Mouse (Mus musculus): ENCODE measurements at regions not wholly inside any gene's neighbourhood (a gene's known extent, or its start where the extent isn't known, plus 50 kb on each side); places are given as distances from the start of the nearest gene placed in this dataset.

- no peak overlapping the region for H3K4me3 ChIP-seq (ENCODE audit: control insufficient read depth in 1 of 2, insufficient read depth in 1 of 2, low read depth in 2 of 2, low read length in 2 of 2)
- H3K4me1 ChIP-seq (ENCODE audit: control insufficient read depth in 1 of 2, insufficient read depth in 2 of 2, low read length in 2 of 2) = no peaks in the 10 kb centered on the region
- TF ChIP-seq CHD1 (IDR thresholded peaks at IDR 0.05; ENCODE audit: low read depth, low read length) = no peak
- TF ChIP-seq SMC3 (IDR thresholded peaks at IDR 0.05; ENCODE audit: low read depth, low read length) = no peak
- no peak for TF ChIP-seq CHD2 (IDR thresholded peaks at IDR 0.05; ENCODE audit: low read length)
- TF ChIP-seq ZNF384 (IDR thresholded peaks at IDR 0.05; ENCODE audit: low read depth, low read length) = no peak
- no peak for TF ChIP-seq RAD21 (IDR thresholded peaks at IDR 0.05; ENCODE audit: low read depth, low read length)
- no peak for TF ChIP-seq NRF1 (IDR thresholded peaks at IDR 0.05; ENCODE audit: insufficient read depth, low read depth, low read length, poor library complexity, severe bottlenecking)
- TF ChIP-seq USF2 (IDR thresholded peaks at IDR 0.05; ENCODE audit: borderline replicate concordance in 1 of 2, insufficient read depth in 1 of 2, low read depth in 1 of 2, low read length in 2 of 2) = no peak
- no peak for TF ChIP-seq MEF2A (IDR thresholded peaks at IDR 0.05; ENCODE audit: extremely low read depth, insufficient replicate concordance, low read depth, low read length, poor library complexity, severe bottlenecking)
- no peak for TF ChIP-seq KAT2A (conservative IDR thresholded peaks at IDR 0.05; ENCODE audit: low read depth, low read length)
- TF ChIP-seq TCF12 (IDR thresholded peaks at IDR 0.05; ENCODE audit: low read depth, low read length) = no peak
- no peak for TF ChIP-seq E2F4 (IDR thresholded peaks at IDR 0.05; ENCODE audit: borderline replicate concordance, low read depth, low read length)
- no peak for TF ChIP-seq MYB (IDR thresholded peaks at IDR 0.05; ENCODE audit: low read depth, low read length)
- no peak for TF ChIP-seq ETS1 (IDR thresholded peaks at IDR 0.05; ENCODE audit: low read depth, low read length)
- H3K79me2 ChIP-seq (ENCODE audit: control insufficient read depth, insufficient read depth, low read length, poor library complexity) = no peaks in the 10 kb centered on the region
- H3K36me3 ChIP-seq (ENCODE audit: control insufficient read depth in 1 of 2, insufficient read depth in 2 of 2, low read length in 2 of 2) = no peaks in the 10 kb centered on the region
- H3K9ac ChIP-seq (ENCODE audit: control insufficient read depth, low read depth, low read length, poor library complexity, severe bottlenecking) = no peak overlapping the region
- DNase-seq (ENCODE audit: low read depth, low spot score) = no peak
- no peak overlapping the region for H3K27ac ChIP-seq (ENCODE audit: control insufficient read depth, low read depth, low read length)
- no peaks in the 10 kb centered on the region for H3K9me3 ChIP-seq (replicated peaks; ENCODE audit: insufficient read depth, low read length)
- H3K27me3 ChIP-seq (ENCODE audit: control insufficient read depth in 1 of 2, insufficient read depth in 2 of 2, low read length in 2 of 2) = no peaks in the 10 kb centered on the region
Observed at GRCm38 (mm10) chr15:63497207-63497606, 347.8 kb downstream of the Gsdmc2 start.

- DNase-seq (ENCODE audit: low read depth, low spot score) = no peak
- H3K36me3 ChIP-seq (ENCODE audit: control insufficient read depth in 1 of 2, insufficient read depth in 2 of 2, low read length in 2 of 2) = no peaks in the 10 kb centered on the region
- H3K4me3 ChIP-seq (ENCODE audit: control insufficient read depth in 1 of 2, insufficient read depth in 1 of 2, low read depth in 2 of 2, low read length in 2 of 2) = no peak overlapping the region
- no peaks in the 10 kb centered on the region for H3K9me3 ChIP-seq (replicated peaks; ENCODE audit: insufficient read depth, low read length)
- no peak overlapping the region for H3K9ac ChIP-seq (ENCODE audit: control insufficient read depth, low read depth, low read length, poor library complexity, severe bottlenecking)
- no peaks in the 10 kb centered on the region for H3K79me2 ChIP-seq (ENCODE audit: control insufficient read depth, insufficient read depth, low read length, poor library complexity)
- no peaks in the 10 kb centered on the region for H3K4me1 ChIP-seq (ENCODE audit: control insufficient read depth in 1 of 2, insufficient read depth in 2 of 2, low read length in 2 of 2)
- TF ChIP-seq TBP (IDR thresholded peaks at IDR 0.05; ENCODE audit: low read depth, low read length) = no peak
- no peak for TF ChIP-seq CHD2 (IDR thresholded peaks at IDR 0.05; ENCODE audit: low read length)
- TF ChIP-seq BHLHE40 (IDR thresholded peaks at IDR 0.05; ENCODE audit: borderline replicate concordance, low read depth, low read length) = no peak
- TF ChIP-seq TAL1 (IDR thresholded peaks at IDR 0.05; ENCODE audit: low read length) = no peak
- TF ChIP-seq ZNF384 (IDR thresholded peaks at IDR 0.05; ENCODE audit: low read depth, low read length) = no peak
- no peak for TF ChIP-seq UBTF (IDR thresholded peaks at IDR 0.05; ENCODE audit: borderline replicate concordance, insufficient read depth, low read depth, low read length)
- TF ChIP-seq GABPA (IDR thresholded peaks at IDR 0.05; ENCODE audit: low read depth, low read length) = no peak
- H3K27ac ChIP-seq (ENCODE audit: control insufficient read depth, low read depth, low read length) = no peak overlapping the region
- H3K27me3 ChIP-seq (ENCODE audit: control insufficient read depth in 1 of 2, insufficient read depth in 2 of 2, low read length in 2 of 2) = no peaks in the 10 kb centered on the region
Observed at GRCm38 (mm10) chr15:63484910-63485309, 360.1 kb downstream of the Gsdmc2 start.
